In the genomic region with DNA sequence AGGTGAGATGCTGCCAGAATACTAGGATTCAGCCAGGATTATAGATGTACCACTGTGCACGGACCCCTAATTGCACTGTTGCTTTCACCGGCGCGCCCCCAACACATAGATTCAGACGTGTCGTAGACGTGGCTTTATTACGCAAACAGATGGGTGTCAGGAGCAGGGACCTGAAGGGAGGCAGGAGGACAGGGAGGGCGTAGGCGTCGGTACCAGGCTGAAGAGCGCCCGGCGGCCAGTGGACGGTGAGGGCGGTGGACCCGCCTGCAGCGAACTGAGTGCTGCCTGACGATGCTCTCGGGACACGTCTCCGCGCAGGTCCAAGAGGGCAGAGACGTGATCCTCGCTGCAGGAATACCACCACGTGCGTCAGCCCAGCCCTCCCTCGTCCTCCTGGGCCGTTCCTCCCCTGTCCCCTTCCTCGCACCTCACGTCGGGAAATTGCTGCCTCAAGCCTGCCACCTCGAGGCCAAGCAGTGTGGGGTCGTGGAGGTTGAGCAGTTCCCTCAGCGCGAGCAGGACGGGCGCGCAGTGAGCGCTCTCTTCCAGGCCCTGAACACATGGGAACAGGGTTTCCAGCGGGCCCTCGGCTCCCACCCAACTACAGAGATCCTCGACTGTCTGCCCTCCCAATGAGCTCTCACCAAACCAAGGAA, we compare ENCODE assay signal across 8 mouse cellular contexts. TPM values are rescaled to one million over a fixed set of nuclear protein-coding genes. Genes with fewer than 3 reads are reported as not detected.
DNase-seq lines count a peak whose midpoint lies in the region; ATAC-seq and TF ChIP-seq lines count a peak whose summit lies in the region.

4931428F04Rik (minus strand) TSS at position 60 of the 656 bp plus-strand sequence.

- H3K4me2 ChIP-seq in embryonic facial prominence, embryonic 14.5 days (ENCODE audit: low read depth, low read length), result peak within 1 kb of the TSS; percentile 64
- peak within 1 kb of the TSS; percentile 72 for H3K4me2 ChIP-seq in hindbrain, postnatal 0 days (ENCODE audit: low read depth, low read length)
- H3K4me2 ChIP-seq in limb, embryonic 13.5 days (replicated peaks), result peak within 1 kb of the TSS; percentile 93
- H3K4me2 ChIP-seq in midbrain, embryonic 14.5 days (ENCODE audit: low read length), result peak within 1 kb of the TSS; percentile 67

- 2% methylated on average over 24 of the region's 43 CpGs for WGBS in embryonic facial prominence, embryonic 14.5 days
- 1% methylated on average over 43 of the region's 43 CpGs for WGBS in hindbrain, postnatal 0 days
- WGBS in limb, embryonic 13.5 days, result 1% methylated on average over 43 of the region's 43 CpGs
- 1% methylated on average over 43 of the region's 43 CpGs for WGBS in midbrain, embryonic 14.5 days

- intact Hi-C loops in gastrocnemius, postnatal 14 days (cut with DNase I; ENCODE audit: low total_unique reads), result no loop called here

- TF ChIP-seq CTCF in hindbrain, postnatal 0 days (IDR thresholded peaks at IDR 0.05; ENCODE audit: low read depth), result peak; percentile 76

- H3K9ac ChIP-seq in embryonic facial prominence, embryonic 14.5 days (ENCODE audit: low read depth, low read length), result peak within 1 kb of the TSS; percentile 68
- peak within 1 kb of the TSS; percentile 74 for H3K9ac ChIP-seq in hindbrain, postnatal 0 days (replicated peaks; ENCODE audit: low read length)
- H3K9ac ChIP-seq in limb, embryonic 13.5 days, result peak within 1 kb of the TSS; percentile 73
- peak within 1 kb of the TSS; percentile 66 for H3K9ac ChIP-seq in midbrain, embryonic 14.5 days (replicated peaks; ENCODE audit: low read length)

- peak; percentile 58 for DNase-seq in gastrocnemius, postnatal 14 days
- DNase-seq in gastrocnemius, adult 18-20 months (ENCODE audit: low spot score), result no peak
- peak; percentile 90 for DNase-seq in ZHBTc4 (ENCODE audit: low read depth, low spot score)
- peak; percentile 51 for DNase-seq in embryonic facial prominence, embryonic 14.5 days (ENCODE audit: low spot score)
- DNase-seq in hindbrain, postnatal 0 days (ENCODE audit: low spot score), result peak; percentile 69
- peak; percentile 76 for DNase-seq in midbrain, embryonic 14.5 days
- DNase-seq in thymus, postnatal 10 days (ENCODE audit: low spot score in 2 of 2), result peak; percentile 55 to 58

- peak; percentile 17; the same call in 1 of the 2 replicates for ATAC-seq in embryonic facial prominence, embryonic 14.5 days (ENCODE audit: low read depth)
- ATAC-seq in hindbrain, postnatal 0 days, result peak; percentile 16
- no peak; the same call in none of the 2 replicates for ATAC-seq in limb, embryonic 13.5 days (ENCODE audit: low FRiP score, low read depth)
- ATAC-seq in midbrain, embryonic 14.5 days (ENCODE audit: low FRiP score, low TSS enrichment), result peak; percentile 43

- H3K27ac ChIP-seq in embryonic facial prominence, embryonic 14.5 days (replicated peaks; ENCODE audit: low read depth, low read length), result peak within 1 kb of the TSS; percentile 76
- peak within 1 kb of the TSS; percentile 94 for H3K27ac ChIP-seq in hindbrain, postnatal 0 days
- peak within 1 kb of the TSS; percentile 61; the same call in 1 of the 2 replicates for H3K27ac ChIP-seq in limb, embryonic 13.5 days
- H3K27ac ChIP-seq in midbrain, embryonic 14.5 days (replicated peaks; ENCODE audit: low read depth, low read length), result peak within 1 kb of the TSS; percentile 94

- peaks cover 9% of the 10 kb centered on the region; the same call in 1 of the 2 replicates for H3K4me1 ChIP-seq in embryonic facial prominence, embryonic 14.5 days (ENCODE audit: control insufficient read depth, insufficient read depth, low read length)
- peaks cover 18% of the 10 kb centered on the region; the same call in 1 of the 2 replicates for H3K4me1 ChIP-seq in hindbrain, postnatal 0 days (ENCODE audit: insufficient read depth, low read length)
- H3K4me1 ChIP-seq in limb, embryonic 13.5 days, result peaks cover 30% of the 10 kb centered on the region
- peaks cover 42% of the 10 kb centered on the region for H3K4me1 ChIP-seq in midbrain, embryonic 14.5 days (ENCODE audit: control insufficient read depth, insufficient read depth, low read length)

- H3K9me3 ChIP-seq in embryonic facial prominence, embryonic 14.5 days (ENCODE audit: control insufficient read depth, low read length), result no peaks in the 10 kb centered on the region
- H3K9me3 ChIP-seq in hindbrain, postnatal 0 days (ENCODE audit: low read length), result no peaks in the 10 kb centered on the region
- H3K9me3 ChIP-seq in limb, embryonic 13.5 days, result no peaks in the 10 kb centered on the region
- no peaks in the 10 kb centered on the region for H3K9me3 ChIP-seq in midbrain, embryonic 14.5 days (ENCODE audit: control insufficient read depth, low read length)

- H3K36me3 ChIP-seq in embryonic facial prominence, embryonic 14.5 days (ENCODE audit: control insufficient read depth, insufficient read depth, low read length), result 0 out of 2 replicates have a peak, but pooled peaks cover 6% of the 10 kb centered on the region
- no peaks in the 10 kb centered on the region for H3K36me3 ChIP-seq in hindbrain, postnatal 0 days (ENCODE audit: insufficient read depth, low read length)
- peaks cover 8% of the 10 kb centered on the region for H3K36me3 ChIP-seq in limb, embryonic 13.5 days
- peaks cover 8% of the 10 kb centered on the region for H3K36me3 ChIP-seq in midbrain, embryonic 14.5 days (ENCODE audit: control insufficient read depth, insufficient read depth, low read length)

- H3K27me3 ChIP-seq in embryonic facial prominence, embryonic 14.5 days (replicated peaks; ENCODE audit: control insufficient read depth, insufficient read depth, low read length), result peaks cover 11% of the 10 kb centered on the region
- H3K27me3 ChIP-seq in hindbrain, postnatal 0 days (ENCODE audit: insufficient read depth, low read length), result no peaks in the 10 kb centered on the region
- peaks cover 28% of the 10 kb centered on the region for H3K27me3 ChIP-seq in limb, embryonic 13.5 days
- peaks cover 10% of the 10 kb centered on the region; the same call in 1 of the 2 replicates for H3K27me3 ChIP-seq in midbrain, embryonic 14.5 days (ENCODE audit: control insufficient read depth, insufficient read depth, low read length)

- H3K4me3 ChIP-seq in embryonic facial prominence, embryonic 14.5 days (ENCODE audit: low read depth, low read length), result peak within 1 kb of the TSS; percentile 57
- peak within 1 kb of the TSS; percentile 54 for H3K4me3 ChIP-seq in hindbrain, postnatal 0 days (ENCODE audit: low read length)
- peak within 1 kb of the TSS; percentile 54 for H3K4me3 ChIP-seq in limb, embryonic 13.5 days
- H3K4me3 ChIP-seq in midbrain, embryonic 14.5 days (replicated peaks; ENCODE audit: low read depth, low read length), result peak within 1 kb of the TSS; percentile 49

RNA-seq across cellular contexts. Expression of gene 4931428F04Rik, which starts in this region (rescaled TPM):
- 1 to 10 TPM in 1 of 2 experiments, under 1 TPM in 1; 0.84 to 1.3 TPM for total RNA-seq in gastrocnemius, postnatal 14 days (2021)
- under 1 TPM; 0.53 to 0.74 TPM for total RNA-seq in gastrocnemius, adult 18-20 months (2021)
- polyA plus RNA-seq in embryonic facial prominence, embryonic 14.5 days (2014; fragmentation: Nextera tagmentation; extraction: Ambion mirVana), result 8.1 and 10.6 TPM in 2 replicates
- 52.3 and 63.4 TPM in 2 replicates for total RNA-seq in hindbrain, postnatal 0 days (2014; rRNA removed)
- 67.3 and 82.8 TPM in 2 replicates for polyA plus RNA-seq in hindbrain, postnatal 0 days (2015; fragmentation: Nextera tagmentation; extraction: Ambion mirVana)
- polyA plus RNA-seq in limb, embryonic 13.5 days (2015; fragmentation: Nextera tagmentation; extraction: Ambion mirVana), result 16.3 TPM in 2 replicates
- polyA plus RNA-seq in midbrain, embryonic 14.5 days (2014; fragmentation: Nextera tagmentation; extraction: Ambion mirVana), result 65.7 and 98.8 TPM in 2 replicates

Comparison
In these comparisons a context has a peak if more than half of its experiments do, and no peak if none do; other contexts are left out.
1. RNA of gene 4931428F04Rik (total RNA-seq): 52.3 to 63.4 TPM in hindbrain, postnatal 0 days; 0.84 to 1.3 TPM in gastrocnemius, postnatal 14 days and 0.53 to 0.74 TPM in gastrocnemius, adult 18-20 months; every median in the first group is over 10 times any median in the second.
2. Peak in every context shown above with its lines, with median percentiles within 50 percentile points of each other: H3K27ac ChIP-seq, H3K4me2 ChIP-seq, H3K4me3 ChIP-seq and H3K9ac ChIP-seq.